Mouse (Mus musculus) ES-E14 (cell line): ENCODE results near the gene Tnfsf4. TPM values are rescaled to one million over a fixed set of nuclear protein-coding genes. Genes with fewer than 3 reads are reported as not detected.

Experiments
- DNase-seq: peaks from one replicate; pipeline ENCODE4 v3.0.0-alpha.2; 2013; ENCODE audit warnings: low read depth, low spot score
- H3K27ac ChIP-seq: 2 replicates; pipeline ENCODE4 v1.5.1; 2012; ENCODE audit warnings: low read depth, mild to moderate bottlenecking, low read length, moderate library complexity, mixed read lengths; ENCODE audit not compliant: poor library complexity, insufficient read depth, severe bottlenecking
- H3K36me3 ChIP-seq: 2 replicates; pipeline ENCODE4 v1.6.1; 2012; ENCODE audit warnings: mild to moderate bottlenecking, low read length, moderate library complexity, mixed read lengths; ENCODE audit not compliant: control insufficient read depth, poor library complexity, insufficient read depth, severe bottlenecking
- H3K4me1 ChIP-seq, 2 experiments: fragments of 150-350 bp in 1 of 2; sonication (generic) in 1 of 2; 2 replicates each; pipeline ENCODE4 v1.6.1; 2012; ENCODE audit warnings: low read length in 2 of 2, mild to moderate bottlenecking in 1 of 2, mixed read lengths in 1 of 2; ENCODE audit not compliant: control insufficient read depth in 2 of 2, insufficient read depth in 2 of 2, poor library complexity in 1 of 2
- H3K4me3 ChIP-seq, 2 experiments: fragments of 150-350 bp in 1 of 2; sonication (generic) in 1 of 2; 2 replicates each; pipeline ENCODE4 v1.5.1; 2012; ENCODE audit warnings: low read length in 2 of 2, low read depth in 1 of 2, mild to moderate bottlenecking in 1 of 2, mixed read lengths in 1 of 2; ENCODE audit not compliant: insufficient read depth in 1 of 2, poor library complexity in 1 of 2, severe bottlenecking in 1 of 2
- H3K9ac ChIP-seq: 2 replicates; pipeline ENCODE4 v1.6.1; 2012; ENCODE audit warnings: low read depth, mild to moderate bottlenecking, low read length, mixed read lengths; ENCODE audit not compliant: poor library complexity, insufficient read depth, severe bottlenecking
- H3K9me3 ChIP-seq: fragments of 150-350 bp; sonication (generic); 2 replicates; pipeline ENCODE4 v1.6.1; 2012; ENCODE audit warnings: low read depth, mild to moderate bottlenecking, low read length; ENCODE audit not compliant: control insufficient read depth, insufficient read depth
- CHD2 ChIP-seq: IDR thresholded peaks from 2 replicates; pipeline ENCODE4 v1.6.1; 2014; ENCODE audit warnings: mild to moderate bottlenecking, low read depth, low read length, inconsistent platforms
- HCFC1 ChIP-seq: IDR thresholded peaks from 2 replicates; pipeline ENCODE4 v1.6.1; 2012; ENCODE audit warnings: low read length, inconsistent platforms, borderline replicate concordance; ENCODE audit not compliant: insufficient read depth
- MAFK ChIP-seq: IDR thresholded peaks from 2 replicates; pipeline ENCODE4 v1.6.1; 2014; ENCODE audit warnings: mild to moderate bottlenecking, low read depth, low read length, inconsistent platforms; ENCODE audit not compliant: insufficient read depth
- ZC3H11A ChIP-seq: IDR thresholded peaks from 2 replicates; pipeline ENCODE4 v1.6.1; 2012; ENCODE audit warnings: low read depth, mild to moderate bottlenecking, inconsistent platforms, low read length, borderline replicate concordance
- ZNF384 ChIP-seq: IDR thresholded peaks from 2 replicates; pipeline ENCODE4 v1.6.1; 2012; ENCODE audit warnings: low read depth, low read length, inconsistent platforms
- in situ Hi-C, 2 experiments: fragments of 600-800 bp; cut with MboI; formaldehyde crosslinking; loops; one replicate each; pipeline ENCODE4 v1.15.1; 2025; ENCODE audit warnings: low sequenced_read_pairs in 2 of 2, inconsistent platforms in 1 of 2; ENCODE audit not compliant: unreplicated experiment in 2 of 2
- total RNA-seq: library from RNA; depleted of rRNA; stranded (reverse); fragments of 300-350 nt; gene quantifications from 2 replicates; pipeline ENCODE4 v1.2.3, GENCODE M21; 2012

The Tnfsf4 gene
- total RNA-seq, 1 experiment, result 0.13 TPM

DNA sequence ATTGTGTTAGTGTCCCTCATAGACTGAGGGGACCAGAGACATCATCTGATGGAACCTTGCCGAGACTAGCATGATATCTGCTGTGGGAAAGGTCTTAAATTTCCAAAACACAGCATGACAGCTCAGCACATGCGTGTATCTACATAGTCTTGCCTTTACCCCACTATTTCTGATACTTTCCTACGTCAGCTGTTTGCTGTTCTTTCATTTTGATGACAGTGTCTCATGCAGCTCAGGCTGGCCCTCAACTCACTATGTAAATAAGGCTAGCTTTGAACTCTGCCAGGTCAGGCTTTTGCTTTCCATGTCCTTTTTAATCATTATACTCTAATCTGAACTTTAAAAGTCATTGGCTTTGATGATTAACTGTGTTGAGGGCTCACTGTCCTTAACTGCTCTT is 16.6 kb upstream of the Tnfsf4 start:
- Histone ChIP-seq H3K36me3 (no peaks in the 10 kb centered on the region), H3K4me1 (peaks cover 0 to 1% of the 10 kb centered on the region in 2 experiments; a peak in 1 of 4 replicates), H3K4me3 (no peak overlapping the region), H3K27ac (no peak overlapping the region), H3K9me3 (no peaks in the 10 kb centered on the region), H3K9ac (no peak overlapping the region)
- DNase-seq, result no peak
- in situ Hi-C loops, result no loop called here
- TF ChIP-seq MAFK (no peak), ZNF384 (no peak), CHD2 (no peak), ZC3H11A (no peak), HCFC1 (no peak)

DNA sequence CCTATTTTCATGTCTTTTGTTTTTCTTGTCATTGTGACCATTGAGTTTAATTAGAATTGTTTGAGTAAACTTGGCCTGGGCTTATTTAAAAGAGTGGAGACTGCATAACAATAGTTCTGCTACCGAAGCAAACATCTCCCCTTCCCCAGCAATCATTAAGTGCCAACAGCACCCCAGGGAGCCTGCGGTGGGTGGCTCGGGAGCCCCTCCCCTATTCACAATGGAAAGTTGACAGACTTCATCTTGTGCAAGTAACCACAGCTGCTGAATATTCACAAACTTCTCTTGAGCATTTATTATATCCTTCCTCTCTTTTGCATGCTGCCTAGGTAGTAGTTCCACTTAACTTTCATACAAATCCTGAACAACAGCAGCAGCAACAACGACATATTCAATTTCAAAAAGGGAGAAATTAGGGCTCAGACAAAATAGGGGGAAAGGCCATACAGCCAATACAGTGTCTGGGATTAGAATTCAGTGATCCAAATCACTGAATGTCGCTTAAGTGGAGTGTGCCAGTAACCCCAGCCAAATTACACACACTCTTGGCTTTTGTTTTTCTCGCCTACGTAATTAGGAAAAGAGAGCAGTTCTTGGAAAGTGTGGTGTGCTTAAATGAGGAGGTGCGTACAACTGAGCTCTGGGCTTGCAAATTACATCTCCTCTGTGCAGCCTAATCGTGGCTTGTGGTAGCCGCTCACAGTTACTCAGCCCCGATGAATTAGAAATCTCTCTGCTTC is 15.4 kb upstream of the Tnfsf4 start:
- no peak for TF ChIP-seq ZNF384
- TF ChIP-seq CHD2, result no peak
- TF ChIP-seq MAFK, result no peak
- TF ChIP-seq HCFC1, result no peak
- no peak for TF ChIP-seq ZC3H11A
- no peak for DNase-seq
- Histone ChIP-seq H3K27ac (no peak overlapping the region), H3K9ac (no peak overlapping the region), H3K4me3 (no peak overlapping the region), H3K4me1 (peaks cover 0 to 1% of the 10 kb centered on the region in 2 experiments; a peak in 1 of 4 replicates), H3K36me3 (no peaks in the 10 kb centered on the region), H3K9me3 (no peaks in the 10 kb centered on the region)
- in situ Hi-C loops, result no loop called here

- H3K4me3 ChIP-seq, result no peak overlapping the region
- in situ Hi-C loops, result no loop called here
- DNase-seq, result no peak
- no peak overlapping the region for H3K27ac ChIP-seq
- no peak overlapping the region for H3K9ac ChIP-seq
- peaks cover 0 to 1% of the 10 kb centered on the region in 2 experiments; a peak in 1 of 4 replicates for H3K4me1 ChIP-seq
- H3K36me3 ChIP-seq, result no peaks in the 10 kb centered on the region
- H3K9me3 ChIP-seq, result no peaks in the 10 kb centered on the region
- TF ChIP-seq ZNF384 (no peak), CHD2 (no peak), HCFC1 (no peak), MAFK (no peak), ZC3H11A (no peak)
Measured at GRCm38 (mm10) chr1:161380425-161380780, 14.8 kb upstream of the Tnfsf4 start.

DNA sequence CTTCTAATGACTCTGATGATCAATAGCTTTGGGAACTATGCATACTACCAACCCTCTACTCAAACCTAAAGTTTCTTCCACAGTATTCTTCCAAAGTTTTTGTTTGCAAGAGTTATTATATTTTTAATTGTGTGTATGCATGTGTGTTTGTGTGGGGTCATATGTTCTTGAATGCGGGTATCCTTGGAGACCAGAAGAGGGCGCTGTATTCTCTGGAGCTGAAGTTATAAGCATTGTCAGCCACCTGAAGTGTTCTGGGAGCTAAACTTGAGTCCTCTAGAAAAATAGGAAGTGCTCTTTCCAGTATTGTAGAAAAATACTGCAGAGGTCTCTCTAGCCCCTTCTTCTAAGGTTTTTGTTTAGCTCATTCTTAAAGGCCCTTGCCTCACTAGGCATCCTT is 5.1 kb upstream of the Tnfsf4 start:
- H3K36me3 ChIP-seq, result no peaks in the 10 kb centered on the region
- no peak overlapping the region for H3K9ac ChIP-seq
- H3K4me1 ChIP-seq, result no peaks in the 10 kb centered on the region
- H3K4me3 ChIP-seq, result no peak overlapping the region
- no peaks in the 10 kb centered on the region for H3K9me3 ChIP-seq
- peak; percentile 21 for DNase-seq
- in situ Hi-C loops, result no loop called here
- no peak overlapping the region for H3K27ac ChIP-seq
- TF ChIP-seq ZC3H11A (peak; percentile 49; the same call in 1 of the 2 replicates), CHD2 (no peak), MAFK (no peak), ZNF384 (no peak)

- no peaks in the 10 kb centered on the region for H3K9me3 ChIP-seq
- H3K4me1 ChIP-seq, result no peaks in the 10 kb centered on the region
- no peak overlapping the region for H3K27ac ChIP-seq
- no peaks in the 10 kb centered on the region for H3K36me3 ChIP-seq
- H3K9ac ChIP-seq, result no peak overlapping the region
- no peak overlapping the region for H3K4me3 ChIP-seq
- no peak for DNase-seq
- no peak for TF ChIP-seq ZNF384
- TF ChIP-seq HCFC1, result no peak
- TF ChIP-seq CHD2, result no peak
- no peak for TF ChIP-seq MAFK
- TF ChIP-seq ZC3H11A, result no peak
- in situ Hi-C loops, result no loop called here
Measured at GRCm38 (mm10) chr1:161392906-161393305, 2.3 kb upstream of the Tnfsf4 start.
